Mouse (Mus musculus) lung, postnatal 25 days (tissue): Measurements from ENCODE around the gene Pgghg.
"Not testable (repeated sequence)": the region's sequence is repeated elsewhere in the genome, so short reads cannot be mapped to it uniquely, and the experiment has no call there.

Experiments
- DNase-seq: peaks from one replicate; pipeline ENCODE4 v3.0.0; 2022; ENCODE audit warnings: low spot score

The Pgghg gene

DNA sequence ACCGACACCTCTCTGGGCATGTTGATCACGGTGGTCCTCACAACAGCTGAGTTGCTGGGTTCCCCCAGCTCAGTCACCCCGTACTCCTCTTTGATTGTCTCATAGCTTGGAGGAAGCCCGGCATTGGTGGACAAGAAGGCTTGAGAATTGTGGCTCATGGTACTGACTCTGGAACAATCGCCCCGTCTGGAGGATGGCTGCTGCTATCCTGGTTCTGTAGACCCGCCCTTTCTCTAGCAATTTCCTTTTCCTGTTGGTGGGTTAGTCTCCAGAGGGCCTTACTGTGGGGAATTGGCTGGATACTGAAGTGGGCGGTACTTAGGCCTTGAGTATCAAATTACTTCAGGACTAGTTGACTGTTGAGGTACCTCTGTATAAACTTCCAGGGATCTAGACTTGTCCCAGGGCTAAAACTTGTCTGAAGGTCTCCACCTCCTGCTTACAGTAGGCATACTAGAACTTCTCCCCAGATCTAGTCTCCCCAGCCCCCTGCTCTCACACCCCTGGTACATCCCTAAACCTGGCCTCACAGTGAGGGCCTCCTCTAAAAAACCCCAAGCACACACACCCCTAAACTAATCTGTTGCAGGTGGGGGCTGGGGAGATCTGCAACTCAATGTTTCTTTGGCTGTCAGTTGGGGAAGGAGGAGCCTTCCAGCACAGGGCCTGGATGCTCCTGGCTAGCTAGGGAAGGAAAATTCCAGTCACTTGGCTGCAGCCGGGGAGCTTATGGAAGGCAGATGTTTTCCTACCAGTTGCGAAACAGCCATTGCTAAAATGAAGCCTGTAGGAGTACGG lies 14.8 kb downstream of the Pgghg start, which contains the start of the genes Gm45717 and Ifitm2:
Gene Gm45717, minus strand, starts transcription at position 180 of the 798 bp plus-strand sequence.
Gene Ifitm2, minus strand, starts transcription at position 230 of the 798 bp plus-strand sequence.
- DNase-seq, result peak; percentile 94

GRCm38 (mm10) chr7:140956556-140956869 lies 15.3 kb downstream of the Pgghg start:
- no peak for DNase-seq

DNA sequence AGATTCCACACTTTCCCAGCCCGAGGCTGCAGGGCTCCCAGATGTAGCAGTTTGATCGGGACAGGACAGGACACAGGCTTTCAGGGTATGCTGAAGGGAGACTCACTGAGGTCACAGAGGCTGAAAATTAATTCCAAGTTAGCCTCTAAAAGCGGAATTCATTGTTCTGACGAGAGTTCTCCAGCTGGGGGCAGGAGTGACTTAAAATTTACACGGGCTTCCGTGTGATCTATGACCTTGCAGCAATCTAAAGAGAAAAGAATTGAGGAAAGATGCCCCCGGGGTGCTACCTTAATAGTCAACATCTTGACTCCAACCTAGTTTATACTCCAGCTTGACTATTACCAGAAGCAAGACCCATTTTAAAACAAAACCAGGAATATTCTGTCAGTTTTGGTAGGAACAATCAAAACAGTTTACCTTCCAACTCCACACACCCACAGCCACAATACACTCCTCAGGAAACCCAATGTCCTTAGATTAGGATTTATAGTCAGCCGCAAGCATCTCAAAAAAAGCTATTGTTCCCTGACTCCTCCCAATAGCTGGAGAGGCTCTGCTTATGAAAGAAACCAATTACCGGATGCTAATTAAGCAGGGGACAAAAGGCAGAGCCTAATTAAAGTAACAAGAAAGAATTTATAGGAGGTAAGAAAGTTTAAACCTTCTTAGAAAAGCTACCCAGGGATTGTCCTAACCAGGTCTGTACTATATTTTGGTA lies 18.1 kb downstream of the Pgghg start:
- peak; percentile 64 for DNase-seq

- DNase-seq, result no peak
Measured at GRCm38 (mm10) chr7:140960026-140960425, 18.8 kb downstream of the Pgghg start.

DNA sequence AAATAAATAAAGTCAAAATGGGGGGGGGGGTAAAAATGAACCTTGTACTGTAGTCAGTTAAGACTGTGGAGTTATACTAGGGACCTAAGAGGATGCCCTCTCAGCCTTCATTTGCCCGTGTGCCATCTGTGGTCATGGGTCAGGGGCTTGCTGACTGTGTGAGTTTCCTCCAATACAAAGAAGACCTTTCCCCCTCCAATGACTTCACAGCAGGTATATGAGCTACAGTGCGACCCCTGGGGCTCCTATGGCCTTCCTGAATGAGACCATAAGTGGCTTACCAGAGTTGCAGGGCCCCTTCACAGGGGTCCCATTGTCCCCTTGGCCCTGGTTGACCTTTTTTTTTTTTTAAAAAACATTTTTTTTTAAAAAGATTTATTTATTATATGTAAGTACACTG lies 20.2 kb downstream of the Pgghg start:
- no peak for DNase-seq

DNA sequence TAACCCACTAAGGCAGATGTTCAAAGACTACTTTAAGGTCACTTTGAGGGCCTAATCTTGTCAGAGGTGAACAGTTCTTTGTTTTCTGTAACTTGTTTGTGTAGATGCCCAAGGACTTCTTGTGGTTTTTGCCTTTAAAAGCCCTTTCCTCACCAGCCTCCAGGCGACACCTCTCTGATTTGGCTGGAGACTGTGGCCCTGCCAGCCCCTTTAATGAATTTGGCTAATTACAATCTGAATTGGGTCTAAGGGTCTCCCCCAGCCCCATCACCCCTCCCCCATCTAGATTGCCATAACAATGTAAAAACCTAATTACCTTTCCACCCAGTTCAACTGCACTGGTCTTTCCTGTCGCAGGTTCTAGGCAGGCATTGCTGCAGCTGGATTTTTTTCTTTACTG lies 21.5 kb downstream of the Pgghg start:
- DNase-seq, result no peak

DNA sequence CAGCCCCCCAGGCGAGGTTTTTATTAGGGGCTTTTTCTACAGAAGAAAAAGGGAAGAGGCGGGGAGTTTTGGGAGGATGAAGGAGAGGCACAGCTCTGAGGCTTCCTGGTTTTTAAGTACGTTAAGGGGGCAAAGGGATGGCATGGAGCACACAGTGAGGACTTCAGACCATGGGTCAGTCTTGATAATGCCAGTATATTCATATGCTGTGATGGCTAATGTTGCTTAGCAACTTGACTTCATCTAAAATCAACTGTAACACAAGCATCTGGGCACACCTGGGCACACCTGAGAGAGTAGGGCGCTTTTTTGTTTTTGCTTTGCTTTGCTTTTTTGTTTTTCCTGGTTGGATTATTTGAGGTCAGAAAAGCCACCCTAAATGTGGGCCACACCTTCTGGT lies 25.7 kb downstream of the Pgghg start, which contains the start of gene Ifitm1:
Gene Ifitm1, plus strand, starts transcription at position 301 of the 400 bp plus-strand sequence.
- no peak for DNase-seq

GRCm38 (mm10) chr7:140967862-140968591 lies 26.8 kb downstream of the Pgghg start:
- no peak for DNase-seq

GRCm38 (mm10) chr7:140968710-140969109 lies 27.5 kb downstream of the Pgghg start:
- DNase-seq, result not testable (repeated sequence)

- DNase-seq, result no peak
Measured at GRCm38 (mm10) chr7:140970931-140971330, 29.7 kb downstream of the Pgghg start.

- DNase-seq, result peak; percentile 72
Measured at GRCm38 (mm10) chr7:140971479-140972171, 30.4 kb downstream of the Pgghg start.

DNA sequence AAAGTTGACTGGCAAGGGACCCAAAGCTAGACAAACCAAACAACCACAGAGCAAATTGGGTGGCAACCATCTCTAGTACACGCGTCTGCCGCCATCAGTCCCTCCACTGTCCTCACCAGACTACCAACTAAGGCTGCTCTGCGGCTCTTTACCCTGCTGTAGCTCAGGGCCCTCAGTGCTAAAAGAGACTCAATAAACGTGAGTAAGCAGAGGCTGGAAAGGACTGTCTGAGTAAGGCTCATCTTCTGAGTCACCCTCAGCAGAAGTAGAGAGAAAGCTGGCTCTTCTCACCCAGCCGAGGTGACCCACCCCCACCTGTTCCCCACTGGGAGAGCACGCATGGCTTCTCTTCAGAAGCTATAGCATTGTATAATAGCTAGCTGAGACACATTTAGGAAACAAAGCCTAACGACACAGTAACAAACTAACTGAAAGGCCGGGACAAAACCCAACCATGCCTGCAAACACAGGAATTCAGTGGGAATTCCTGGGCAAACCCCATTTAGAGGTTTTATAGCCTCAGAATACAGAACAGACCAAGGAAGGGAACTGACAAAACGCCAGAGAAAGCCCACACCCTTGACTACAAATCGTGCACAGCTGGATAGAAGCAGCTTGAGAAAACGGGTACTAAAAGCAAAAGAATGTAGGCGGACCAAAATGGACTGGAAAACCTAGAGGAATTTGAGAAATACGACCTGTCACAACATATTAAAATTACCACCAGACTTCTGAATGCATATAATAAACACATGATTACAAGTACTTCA lies 32.4 kb downstream of the Pgghg start:
- no peak for DNase-seq

DNA sequence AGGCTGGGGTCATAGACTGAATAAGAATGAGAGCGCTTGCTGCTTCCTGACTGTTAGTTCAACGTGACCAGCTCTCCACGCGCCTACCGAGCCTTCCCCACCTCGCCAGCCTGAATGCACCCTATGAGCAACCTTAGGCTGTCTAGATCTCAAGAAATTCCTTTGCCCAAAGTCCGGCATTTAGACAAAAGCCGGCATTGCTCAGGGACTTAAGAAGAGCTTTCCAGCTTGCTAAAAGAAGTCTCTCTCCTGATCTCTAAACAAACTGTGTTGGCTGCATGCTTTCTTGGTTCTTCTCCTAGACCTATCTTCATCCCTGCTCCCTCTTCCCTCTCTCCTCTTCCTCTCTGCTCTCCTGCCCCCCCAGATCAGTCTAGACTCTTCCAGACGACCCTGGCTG lies 33.7 kb downstream of the Pgghg start:
- DNase-seq, result no peak

- DNase-seq, result no peak
Measured at GRCm38 (mm10) chr7:140975465-140975864, 34.3 kb downstream of the Pgghg start.

GRCm38 (mm10) chr7:140976720-140977119 lies 35.5 kb downstream of the Pgghg start:
- DNase-seq, result not testable (repeated sequence)

DNA sequence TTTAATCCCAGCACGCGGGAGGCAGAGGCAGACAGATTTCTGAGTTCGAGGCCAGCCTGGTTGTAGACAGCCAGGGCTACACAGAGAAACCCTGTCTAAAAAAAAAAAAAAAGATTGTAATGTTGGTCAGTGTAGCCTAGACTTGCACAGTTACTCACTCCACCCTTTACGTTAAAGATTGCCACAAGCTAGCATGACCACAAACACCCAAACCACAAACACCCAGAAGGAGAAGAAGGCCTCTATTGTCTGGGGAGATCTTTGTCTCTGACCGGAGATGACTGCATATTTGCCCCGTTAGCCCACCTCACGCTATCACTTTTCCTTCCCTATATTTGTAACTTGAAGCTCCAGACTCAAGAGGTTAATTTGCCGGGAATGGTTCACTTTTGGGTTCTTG lies 40.5 kb downstream of the Pgghg start:
- DNase-seq, result no peak

- DNase-seq, result no peak
Measured at GRCm38 (mm10) chr7:140982971-140983370, 41.8 kb downstream of the Pgghg start.

DNA sequence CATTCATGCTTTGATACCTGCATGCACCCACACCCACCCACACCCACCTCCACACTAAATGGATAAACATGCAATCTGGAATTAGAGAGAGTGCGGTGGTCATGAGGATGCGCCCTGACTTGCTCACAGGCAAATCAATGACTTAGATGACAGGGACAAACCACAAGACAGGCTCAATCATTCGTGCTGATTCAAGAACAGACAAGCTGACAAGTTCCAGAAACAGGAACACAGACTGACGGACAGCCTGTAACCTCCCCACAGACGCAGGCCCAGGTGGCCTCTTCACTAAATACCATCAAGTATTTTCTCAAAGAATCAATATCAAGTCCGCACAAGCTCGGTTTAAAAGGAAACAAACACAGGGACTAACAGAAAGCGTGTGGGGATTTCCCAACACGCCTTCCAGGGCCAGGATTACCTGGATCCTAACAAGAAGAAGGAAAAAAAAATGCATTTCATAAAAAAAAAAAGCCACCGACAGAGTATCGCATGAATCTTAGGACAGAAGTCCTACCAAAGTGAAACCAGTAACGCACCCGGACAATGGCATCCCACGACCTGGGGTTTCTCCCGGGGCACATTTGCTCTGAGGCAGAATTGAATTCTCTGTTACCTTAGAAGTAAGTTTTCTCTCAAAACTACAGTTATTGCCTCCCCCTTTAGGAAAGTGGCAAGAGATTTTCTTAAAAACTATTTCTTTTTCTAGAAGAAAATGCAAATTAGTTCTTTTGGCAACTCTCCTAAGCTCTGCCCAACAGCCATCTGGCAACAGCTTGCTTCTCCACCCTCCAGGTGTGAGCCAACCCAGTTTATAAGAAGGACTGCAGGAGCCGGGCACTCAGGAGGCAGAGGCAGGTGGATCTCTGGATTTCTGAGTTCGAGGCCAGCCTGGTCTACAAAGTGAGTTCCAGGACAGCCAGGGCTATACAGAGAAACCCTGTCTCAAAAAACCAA lies 46.3 kb downstream of the Pgghg start:
- DNase-seq, result no peak

GRCm38 (mm10) chr7:140989022-140989421 lies 47.8 kb downstream of the Pgghg start:
- no peak for DNase-seq

- DNase-seq, result no peak
Measured at GRCm38 (mm10) chr7:140990185-140990584, 49.0 kb downstream of the Pgghg start.
